Mouse (Mus musculus) limb, embryonic 12.5 days (tissue): ENCODE results near the gene Slc25a48. TPM values are rescaled to one million over a fixed set of nuclear protein-coding genes. Genes with fewer than 3 reads are reported as not detected.

Experiments used
- ATAC-seq: fragments of 200-750 bp; cut with Nextera tagmentation; 2 replicates; pipeline ENCODE4 v1.8.0; 2017; ENCODE audit warnings: low read depth, moderate TSS enrichment; ENCODE audit not compliant: insufficient number of reproducible peaks, insufficient read depth, low FRiP score, low TSS enrichment
- H3K27ac ChIP-seq: fragments of 300-500 bp; sonication (generic); 2 replicates; pipeline ENCODE4 v1.5.1; 2016; ENCODE audit warnings: mild to moderate bottlenecking, moderate library complexity
- H3K27me3 ChIP-seq: fragments of 300-500 bp; sonication (generic); 2 replicates; pipeline ENCODE4 v1.6.1; 2016; ENCODE audit warnings: mild to moderate bottlenecking, moderate library complexity
- H3K36me3 ChIP-seq: fragments of 300-500 bp; sonication (generic); 2 replicates; pipeline ENCODE4 v1.6.1; 2016; ENCODE audit warnings: mild to moderate bottlenecking, moderate library complexity
- H3K4me1 ChIP-seq: fragments of 300-500 bp; sonication (generic); replicated peaks from 2 replicates; pipeline ENCODE4 v1.6.1; 2016
- H3K4me2 ChIP-seq: fragments of 300-500 bp; sonication (generic); 2 replicates; pipeline ENCODE4 v1.6.1; 2016; ENCODE audit warnings: mild to moderate bottlenecking, moderate library complexity
- H3K4me3 ChIP-seq: fragments of 300-500 bp; sonication (generic); replicated peaks from 2 replicates; pipeline ENCODE4 v1.5.1; 2016; ENCODE audit warnings: mild to moderate bottlenecking
- H3K9ac ChIP-seq: fragments of 300-500 bp; sonication (generic); replicated peaks from 2 replicates; pipeline ENCODE4 v1.6.1; 2016; ENCODE audit warnings: mild to moderate bottlenecking, moderate library complexity
- H3K9me3 ChIP-seq: fragments of 300-500 bp; sonication (generic); 2 replicates; pipeline ENCODE4 v1.6.1; 2016; ENCODE audit warnings: mild to moderate bottlenecking, moderate library complexity
- WGBS: fragments of 180-500 bp; shearing (Covaris S2); methylation state at CpG from one replicate; pipeline ENCODE4 v1.1.7; 2016; 5-methylcytosine and 5-hydroxymethylcytosine counted together
- polyA plus RNA-seq: library from polyadenylated mRNA; unstranded; fragments of >200 nt; fragmentation: Nextera tagmentation; extraction: Ambion mirVana; gene quantifications from 2 replicates; pipeline ENCODE4 v1.2.1, GENCODE M21; 2016

Slc25a48 gene
- polyA plus RNA-seq, 1 experiment from 2014 or later, result 0.10 TPM

GRCm38 (mm10) chr13:56426365-56426764, 11.8 kb upstream of the Slc25a48 start, which contains the start of gene Gm3045:
Gm3045 (plus strand) TSS chr13:56426594.
- no peaks in the 10 kb centered on the region for H3K9me3 ChIP-seq
- peaks cover 16% of the 10 kb centered on the region for H3K27me3 ChIP-seq
- no peak for ATAC-seq
- H3K4me2 ChIP-seq, result no peak within 1 kb of the TSS
- H3K27ac ChIP-seq, result no peak within 1 kb of the TSS
- H3K9ac ChIP-seq, result no peak within 1 kb of the TSS
- peaks cover 23% of the 10 kb centered on the region for H3K4me1 ChIP-seq
- no peak within 1 kb of the TSS for H3K4me3 ChIP-seq
- no peaks in the 10 kb centered on the region for H3K36me3 ChIP-seq
- WGBS, result 58% methylated on average over 4 of the region's 4 CpGs

GRCm38 (mm10) chr13:56428724-56429500, 9.2 kb upstream of the Slc25a48 start:
- Histone ChIP-seq H3K27me3 (peaks cover 12% of the 10 kb centered on the region; the same call in 1 of the 2 replicates), H3K36me3 (no peaks in the 10 kb centered on the region), H3K4me2 (no peak overlapping the region), H3K4me1 (peaks cover 18% of the 10 kb centered on the region), H3K9me3 (no peaks in the 10 kb centered on the region), H3K4me3 (no peak overlapping the region), H3K27ac (no peak overlapping the region), H3K9ac (no peak overlapping the region; the same call in 1 of the 2 replicates)
- ATAC-seq, result peak; percentile 65; the same call in 1 of the 2 replicates
- 28% methylated on average over 16 of the region's 16 CpGs for WGBS

DNA sequence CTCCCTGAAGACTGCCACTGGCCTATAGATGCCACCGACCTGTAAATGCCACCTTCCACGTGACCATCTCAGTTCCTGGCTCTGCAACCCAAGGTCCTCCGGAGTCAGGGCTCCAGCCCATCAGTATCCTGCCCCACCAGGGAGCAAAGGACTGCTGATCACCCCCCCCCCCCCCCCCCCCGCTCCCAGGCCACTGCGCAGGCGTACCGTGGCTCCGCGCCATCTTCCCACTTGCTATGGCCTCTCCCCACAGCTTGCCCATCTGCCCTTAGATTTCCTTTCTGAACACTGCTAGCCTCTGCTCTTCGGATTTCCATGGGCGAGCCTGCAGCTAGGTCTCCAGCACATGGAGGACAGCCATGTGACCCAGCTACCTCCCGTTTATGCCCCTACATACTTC, 5.7 kb upstream of the Slc25a48 start:
- peaks cover 14% of the 10 kb centered on the region for H3K4me1 ChIP-seq
- no peak overlapping the region for H3K27ac ChIP-seq
- H3K9me3 ChIP-seq, result no peaks in the 10 kb centered on the region
- peaks cover 40% of the 10 kb centered on the region for H3K27me3 ChIP-seq
- no peak overlapping the region for H3K4me2 ChIP-seq
- no peak for ATAC-seq
- 90% methylated on average over 11 of the region's 12 CpGs for WGBS
- H3K9ac ChIP-seq, result no peak overlapping the region
- no peaks in the 10 kb centered on the region for H3K36me3 ChIP-seq
- H3K4me3 ChIP-seq, result no peak overlapping the region

- WGBS, result 7% methylated on average over 10 of the region's 10 CpGs
- Histone ChIP-seq H3K4me2 (0 out of 2 replicates have a peak overlapping the region, but pooled peaks have one; percentile 2), H3K4me3 (no peak overlapping the region), H3K9me3 (no peaks in the 10 kb centered on the region), H3K4me1 (peaks cover 22% of the 10 kb centered on the region), H3K36me3 (no peaks in the 10 kb centered on the region), H3K27me3 (peaks cover 49% of the 10 kb centered on the region), H3K9ac (no peak overlapping the region), H3K27ac (no peak overlapping the region)
- no peak for ATAC-seq
These were observed 4.7 kb upstream of the Slc25a48 start for GRCm38 (mm10) chr13:56433466-56433865.

- Histone ChIP-seq H3K4me1 (peaks cover 24% of the 10 kb centered on the region), H3K27me3 (peaks cover 53% of the 10 kb centered on the region), H3K36me3 (no peaks in the 10 kb centered on the region), H3K9ac (no peak overlapping the region), H3K4me2 (no peak overlapping the region), H3K9me3 (no peaks in the 10 kb centered on the region), H3K27ac (no peak overlapping the region), H3K4me3 (no peak overlapping the region)
- ATAC-seq, result no peak
- WGBS, result 90% methylated on average over 9 of the region's 9 CpGs
These were observed 3.8 kb upstream of the Slc25a48 start for GRCm38 (mm10) chr13:56434311-56434751.

- peaks cover 24% of the 10 kb centered on the region for H3K4me1 ChIP-seq
- no peaks in the 10 kb centered on the region for H3K9me3 ChIP-seq
- ATAC-seq, result no peak
- H3K27me3 ChIP-seq, result peaks cover 67% of the 10 kb centered on the region
- no peak overlapping the region for H3K27ac ChIP-seq
- WGBS, result 72% methylated on average over 10 of the region's 10 CpGs
- H3K36me3 ChIP-seq, result no peaks in the 10 kb centered on the region
- H3K4me3 ChIP-seq, result no peak overlapping the region
- H3K9ac ChIP-seq, result no peak overlapping the region
- no peak overlapping the region for H3K4me2 ChIP-seq
These were observed 2.4 kb upstream of the Slc25a48 start for GRCm38 (mm10) chr13:56435615-56436287.

DNA sequence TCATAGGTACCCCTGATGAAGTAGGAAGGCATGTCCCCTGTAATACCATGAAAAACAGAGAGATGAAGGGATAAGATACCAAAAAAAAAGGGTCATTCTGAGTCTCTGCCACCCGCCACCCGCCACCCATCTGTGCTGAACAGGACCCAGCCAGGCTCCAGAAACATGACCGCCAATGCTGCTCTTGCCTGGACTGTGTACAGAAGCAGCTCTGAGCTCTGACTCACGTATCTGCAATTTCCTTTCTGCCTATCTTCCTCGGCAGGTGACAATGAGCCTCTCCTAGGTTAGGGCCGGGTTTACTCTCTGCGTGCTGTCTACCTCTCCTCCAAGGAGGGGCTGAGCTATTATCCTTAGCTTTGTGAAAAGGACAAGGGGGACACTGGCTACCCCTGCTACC, 5.3 kb downstream of the Slc25a48 start:
- Histone ChIP-seq H3K27me3 (peaks cover 29% of the 10 kb centered on the region), H3K27ac (no peak overlapping the region), H3K36me3 (no peaks in the 10 kb centered on the region), H3K4me2 (no peak overlapping the region), H3K9ac (no peak overlapping the region), H3K4me3 (no peak overlapping the region), H3K4me1 (peaks cover 7% of the 10 kb centered on the region), H3K9me3 (no peaks in the 10 kb centered on the region)
- WGBS, result 76% methylated on average over 7 of the region's 7 CpGs
- no peak for ATAC-seq

DNA sequence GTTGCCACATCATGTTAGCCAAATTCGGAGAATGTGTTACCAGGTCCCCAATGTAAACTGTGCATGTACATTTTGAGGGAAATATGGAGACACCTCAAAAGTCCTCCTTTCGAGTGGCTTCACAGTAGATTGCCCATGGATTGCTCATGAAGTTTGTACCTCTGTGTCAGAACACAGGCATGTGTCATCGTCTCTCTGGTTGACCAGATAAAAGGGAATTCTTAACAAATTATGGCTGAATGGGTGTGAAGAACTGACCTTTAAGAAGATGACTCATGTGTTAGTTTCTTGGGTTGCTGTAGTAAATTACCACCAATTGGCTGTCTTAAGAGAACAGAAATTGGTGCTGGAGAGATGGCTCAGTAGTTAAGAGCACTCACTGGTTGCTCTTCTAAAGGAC, 6.0 kb downstream of the Slc25a48 start:
- 97% methylated on average over 3 of the region's 3 CpGs for WGBS
- ATAC-seq, result no peak
- Histone ChIP-seq H3K9me3 (no peaks in the 10 kb centered on the region), H3K36me3 (no peaks in the 10 kb centered on the region), H3K27ac (no peak overlapping the region), H3K27me3 (peaks cover 22% of the 10 kb centered on the region), H3K9ac (no peak overlapping the region), H3K4me2 (no peak overlapping the region), H3K4me1 (no peaks in the 10 kb centered on the region), H3K4me3 (no peak overlapping the region)

GRCm38 (mm10) chr13:56444996-56445395, 6.8 kb downstream of the Slc25a48 start:
- Histone ChIP-seq H3K27me3 (peaks cover 13% of the 10 kb centered on the region), H3K9me3 (no peaks in the 10 kb centered on the region), H3K4me3 (no peak overlapping the region), H3K9ac (no peak overlapping the region), H3K36me3 (no peaks in the 10 kb centered on the region), H3K4me2 (no peak overlapping the region), H3K27ac (no peak overlapping the region), H3K4me1 (no peaks in the 10 kb centered on the region)
- WGBS, result 84% methylated on average over 6 of the region's 6 CpGs
- no peak for ATAC-seq

GRCm38 (mm10) chr13:56449239-56450030, 11.3 kb downstream of the Slc25a48 start:
- WGBS, result 76% methylated on average over 10 of the region's 10 CpGs
- no peak for ATAC-seq
- no peak overlapping the region for H3K4me3 ChIP-seq

DNA sequence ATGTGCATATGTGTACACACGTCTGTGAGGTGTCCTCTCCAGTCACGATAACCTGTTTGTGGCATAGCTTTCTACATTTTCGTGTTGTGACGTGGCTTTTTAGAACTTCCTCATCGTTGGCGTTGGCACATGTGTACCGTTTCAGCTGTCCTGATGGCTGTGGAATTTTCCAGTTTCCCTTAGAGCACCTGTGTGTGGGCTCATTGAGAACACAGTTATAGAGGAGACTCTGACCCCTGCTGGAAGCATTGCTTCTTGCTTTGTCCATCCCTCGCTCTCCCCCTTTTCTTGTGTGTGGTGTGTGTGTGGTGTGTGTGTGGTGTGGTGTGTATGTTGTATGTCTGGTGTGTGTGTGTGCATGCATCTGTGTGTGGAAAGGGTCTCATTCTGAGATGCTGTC, 11.9 kb downstream of the Slc25a48 start:
- no peak for ATAC-seq
- no peaks in the 10 kb centered on the region for H3K4me1 ChIP-seq
- H3K4me2 ChIP-seq, result no peak overlapping the region
- WGBS, result 78% methylated on average over 8 of the region's 8 CpGs
- no peak overlapping the region for H3K27ac ChIP-seq
- H3K9ac ChIP-seq, result no peak overlapping the region
- no peaks in the 10 kb centered on the region for H3K36me3 ChIP-seq
- H3K27me3 ChIP-seq, result peaks cover 3% of the 10 kb centered on the region; the same call in 1 of the 2 replicates
- H3K9me3 ChIP-seq, result no peaks in the 10 kb centered on the region
- no peak overlapping the region for H3K4me3 ChIP-seq

More at GRCm38 (mm10) chr13:56449239-56450030, 11.3 kb downstream of the Slc25a48 start:
- no peak overlapping the region for H3K4me2 ChIP-seq
- peaks cover 3% of the 10 kb centered on the region; the same call in 1 of the 2 replicates for H3K27me3 ChIP-seq
- no peak overlapping the region for H3K9ac ChIP-seq
- no peaks in the 10 kb centered on the region for H3K9me3 ChIP-seq
- H3K4me1 ChIP-seq, result no peaks in the 10 kb centered on the region
- H3K36me3 ChIP-seq, result no peaks in the 10 kb centered on the region
- no peak overlapping the region for H3K27ac ChIP-seq
